Mouse (Mus musculus) C2C12 (cell line): ENCODE data around the gene Dpp10.

Experiments
- CEBPB ChIP-seq: IDR thresholded peaks from one replicate; pipeline ENCODE4 v1.6.1; 2011; ENCODE audit warnings: low read depth, mild to moderate bottlenecking, control low read depth, moderate library complexity
- CTCF ChIP-seq: IDR thresholded peaks from one replicate; pipeline ENCODE4 v1.5.1; 2011; ENCODE audit not compliant: control insufficient read depth, insufficient read depth, insufficient read length
- FOSL1 ChIP-seq: IDR thresholded peaks from one replicate; pipeline ENCODE4 v1.8.0; 2011; ENCODE audit warnings: mild to moderate bottlenecking, low read length; ENCODE audit not compliant: poor library complexity, insufficient read depth, severe bottlenecking
- MAX ChIP-seq: IDR thresholded peaks from one replicate; pipeline ENCODE4 v1.6.1; 2011; ENCODE audit warnings: mild to moderate bottlenecking, control low read depth
- MYOD1 ChIP-seq: IDR thresholded peaks from one replicate; pipeline ENCODE4 v1.6.1; 2011; ENCODE audit warnings: low read depth; ENCODE audit not compliant: control insufficient read depth, insufficient read length
- MYOG ChIP-seq: IDR thresholded peaks from one replicate; pipeline ENCODE4 v1.6.1; 2011; ENCODE audit not compliant: control insufficient read depth, insufficient read length; ENCODE audit errors: extremely low read depth
- USF1 ChIP-seq: IDR thresholded peaks from one replicate; pipeline ENCODE4 v1.6.1; 2011; ENCODE audit warnings: low read depth, mild to moderate bottlenecking, control low read depth, moderate library complexity

DNA sequence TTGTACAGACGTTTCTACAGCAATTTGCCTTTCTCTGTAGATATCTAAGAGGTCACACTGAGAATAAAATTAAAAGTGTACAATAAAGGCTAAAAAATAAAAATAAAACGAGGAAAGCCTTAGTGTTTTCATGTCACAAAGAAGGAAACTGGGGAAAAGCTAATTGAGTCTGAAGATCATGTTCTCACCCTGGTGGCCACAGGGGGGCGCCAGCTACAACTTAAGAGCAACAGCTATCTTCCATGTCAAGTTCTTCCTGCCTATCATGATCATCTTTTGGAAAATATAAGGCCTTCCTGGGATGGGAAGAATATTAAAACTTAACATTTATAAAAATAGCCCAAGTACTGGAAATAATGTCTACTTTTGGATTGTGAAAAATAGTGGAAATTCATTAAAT, 70.7 kb downstream of the Dpp10 start:
- TF ChIP-seq CTCF (no peak), MAX (no peak), MYOG (no peak), FOSL1 (no peak), USF1 (no peak), MYOD1 (no peak), CEBPB (no peak)
